Mouse (Mus musculus) thymus, adult 2 months (tissue): ENCODE results near the gene Clasp1.

Experiments used
- CTCF ChIP-seq: fragments of 200-500 bp; IDR thresholded peaks from 2 replicates; pipeline ENCODE4 v1.5.1; 2012; ENCODE audit warnings: mild to moderate bottlenecking, control low read depth, low read length, moderate library complexity, borderline replicate concordance; ENCODE audit not compliant: control insufficient read depth, poor library complexity, insufficient read depth; ENCODE audit errors: extremely low read depth
- POLR2A ChIP-seq: fragments of 200-500 bp; IDR thresholded peaks from 2 replicates; pipeline ENCODE4 v1.6.1; 2012; ENCODE audit warnings: mild to moderate bottlenecking, low read length, control low read depth, moderate library complexity; ENCODE audit not compliant: control insufficient read depth, poor library complexity, insufficient read depth; ENCODE audit errors: extremely low read depth

- TF ChIP-seq CTCF (no peak), POLR2A (no peak)
These were observed 49.5 kb downstream of the Clasp1 start for GRCm38 (mm10) chr1:118438332-118438731.
